Mouse (Mus musculus) cortical plate, adult 2 months (tissue): ENCODE measurements around the gene Elmsan1.

Experiments used
- CTCF ChIP-seq: fragments of 200-500 bp; IDR thresholded peaks from 2 replicates; pipeline ENCODE4 v1.5.1; 2011; ENCODE audit warnings: mild to moderate bottlenecking, control low read depth, low read length; ENCODE audit not compliant: insufficient read depth; ENCODE audit errors: extremely low read depth
- POLR2A ChIP-seq: fragments of 200-500 bp; IDR thresholded peaks from 2 replicates; pipeline ENCODE4 v1.6.1; 2011; ENCODE audit warnings: mild to moderate bottlenecking, low read length, control low read depth; ENCODE audit not compliant: insufficient read depth; ENCODE audit errors: extremely low read depth

- TF ChIP-seq CTCF (no peak), POLR2A (no peak)
These were observed 46.5 kb downstream of the Elmsan1 start for GRCm38 (mm10) chr12:84172216-84172615.
